Mouse (Mus musculus) hindbrain, embryonic 15.5 days (tissue): ENCODE results near the gene Angptl3. TPM values are rescaled to one million over a fixed set of nuclear protein-coding genes. Genes with fewer than 3 reads are reported as not detected.

ENCODE experiments used
- ATAC-seq: fragments of 200-750 bp; cut with Nextera tagmentation; 2 replicates; pipeline ENCODE4 v1.8.0; 2017; ENCODE audit warnings: low read depth, moderate number of reproducible peaks, moderate TSS enrichment; ENCODE audit not compliant: low FRiP score
- H3K27ac ChIP-seq: fragments of 300-500 bp; sonication (generic); replicated peaks from 2 replicates; pipeline ENCODE4 v1.5.1; 2015; ENCODE audit warnings: mild to moderate bottlenecking, inconsistent platforms
- H3K27me3 ChIP-seq: fragments of 300-500 bp; sonication (generic); 2 replicates; pipeline ENCODE4 v1.6.1; 2015; ENCODE audit warnings: control low read depth, inconsistent platforms
- H3K36me3 ChIP-seq: fragments of 300-500 bp; sonication (generic); 2 replicates; pipeline ENCODE4 v1.6.1; 2015; ENCODE audit warnings: control low read depth, inconsistent platforms
- H3K4me1 ChIP-seq: fragments of 300-500 bp; sonication (generic); replicated peaks from 2 replicates; pipeline ENCODE4 v1.6.1; 2015; ENCODE audit warnings: control low read depth, inconsistent platforms
- H3K4me2 ChIP-seq: fragments of 300-500 bp; sonication (generic); 2 replicates; pipeline ENCODE4 v1.6.1; 2015; ENCODE audit warnings: moderate library complexity, mild to moderate bottlenecking, inconsistent platforms
- H3K4me3 ChIP-seq: fragments of 300-500 bp; sonication (generic); 2 replicates; pipeline ENCODE4 v1.5.1; 2015; ENCODE audit warnings: mild to moderate bottlenecking, inconsistent platforms
- H3K9ac ChIP-seq: fragments of 300-500 bp; sonication (generic); 2 replicates; pipeline ENCODE4 v1.6.1; 2015; ENCODE audit warnings: inconsistent platforms
- H3K9me3 ChIP-seq: fragments of 300-500 bp; sonication (generic); 2 replicates; pipeline ENCODE4 v1.6.1; 2016; ENCODE audit warnings: control low read depth, inconsistent platforms
- WGBS: fragments of 180-500 bp; shearing (Covaris S2); methylation state at CpG from one replicate; pipeline ENCODE4 v1.1.7; 2015; 5-methylcytosine and 5-hydroxymethylcytosine counted together
- polyA plus RNA-seq: library from polyadenylated mRNA; unstranded; fragments of >200 nt; fragmentation: Nextera tagmentation; extraction: Ambion mirVana; gene quantifications from 2 replicates; pipeline ENCODE4 v1.2.1, GENCODE M21; 2015

The Angptl3 gene
- 1.2 and 1.4 TPM in 2 replicates for polyA plus RNA-seq

DNA sequence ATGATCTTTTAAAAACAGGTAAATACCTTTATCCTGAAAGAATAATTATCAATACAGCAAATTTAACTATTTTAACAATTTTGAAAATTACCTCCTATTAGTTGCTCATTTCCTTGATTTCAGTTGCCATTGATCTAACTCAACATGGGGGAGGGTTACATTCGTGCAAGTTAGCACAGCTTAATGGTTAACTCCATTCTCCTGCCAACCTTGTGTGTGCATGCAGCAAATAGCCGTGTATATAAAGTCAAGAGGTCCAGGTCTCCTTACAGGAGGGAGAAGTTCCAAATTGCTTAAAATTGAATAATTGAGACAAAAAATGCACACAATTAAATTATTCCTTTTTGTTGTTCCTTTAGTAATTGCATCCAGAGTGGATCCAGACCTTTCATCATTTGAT lies at the start of gene Angptl3:
TSS of gene Angptl3 (plus strand) at position 269 of the 400 bp plus-strand sequence.
- no peaks in the 10 kb centered on the region for H3K9me3 ChIP-seq
- H3K9ac ChIP-seq, result no peak within 1 kb of the TSS
- no peaks in the 10 kb centered on the region for H3K36me3 ChIP-seq
- H3K27me3 ChIP-seq, result no peaks in the 10 kb centered on the region
- no peak within 1 kb of the TSS for H3K4me2 ChIP-seq
- 57% methylated on average over 2 of the region's 2 CpGs for WGBS
- H3K4me3 ChIP-seq, result no peak within 1 kb of the TSS
- no peak for ATAC-seq
- H3K27ac ChIP-seq, result no peak within 1 kb of the TSS
- H3K4me1 ChIP-seq, result no peaks in the 10 kb centered on the region

DNA sequence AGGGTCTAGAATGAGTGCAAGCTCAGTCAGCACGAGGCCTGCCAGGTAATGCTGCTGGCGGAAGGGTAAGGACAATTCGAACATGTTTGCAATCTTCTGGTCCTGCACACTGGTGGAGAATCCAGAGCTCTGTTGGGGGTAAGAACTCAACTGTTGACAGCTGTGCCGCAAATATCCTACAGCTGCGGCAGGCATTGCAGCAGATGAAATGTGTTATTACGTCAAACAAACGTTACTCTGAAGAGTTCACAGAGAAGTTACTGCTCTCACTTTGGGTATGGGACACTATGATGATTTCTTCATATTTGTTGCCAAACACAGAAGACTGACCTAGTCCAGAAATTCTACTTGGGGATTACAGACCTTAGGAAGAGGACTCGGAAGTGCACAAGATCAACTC lies 46.1 kb upstream of the Angptl3 start:
- no peak overlapping the region for H3K4me2 ChIP-seq
- H3K27ac ChIP-seq, result no peak overlapping the region
- H3K4me1 ChIP-seq, result no peaks in the 10 kb centered on the region
- no peak overlapping the region for H3K4me3 ChIP-seq
- no peaks in the 10 kb centered on the region for H3K27me3 ChIP-seq
- no peak for ATAC-seq
- no peaks in the 10 kb centered on the region for H3K9me3 ChIP-seq
- no peak overlapping the region for H3K9ac ChIP-seq
- peaks cover 46% of the 10 kb centered on the region for H3K36me3 ChIP-seq
- WGBS, result 92% methylated on average over 8 of the region's 8 CpGs

DNA sequence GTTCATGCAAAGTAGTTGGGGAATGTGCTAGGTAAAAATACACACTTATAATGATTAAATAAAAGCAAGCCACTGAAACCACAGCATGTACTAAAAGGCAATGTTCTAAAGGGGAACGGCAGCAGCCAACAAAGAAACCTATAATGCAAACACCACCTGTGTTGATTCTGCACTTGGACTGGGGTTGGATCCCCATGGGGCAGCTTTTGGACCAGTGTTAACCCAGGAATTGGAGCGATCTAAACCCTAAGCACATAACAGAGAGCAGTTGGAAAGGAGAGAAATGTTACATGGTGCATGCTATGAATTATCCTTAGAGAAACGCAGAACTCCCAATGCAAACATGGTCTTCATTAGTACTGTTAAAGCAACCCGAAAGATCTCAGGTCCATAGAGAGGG lies 37.3 kb upstream of the Angptl3 start:
- Histone ChIP-seq H3K4me2 (no peak overlapping the region), H3K4me1 (no peaks in the 10 kb centered on the region), H3K9ac (no peak overlapping the region), H3K27ac (no peak overlapping the region), H3K4me3 (no peak overlapping the region), H3K27me3 (no peaks in the 10 kb centered on the region), H3K9me3 (no peaks in the 10 kb centered on the region), H3K36me3 (peaks cover 14% of the 10 kb centered on the region)
- 92% methylated on average over 4 of the region's 4 CpGs for WGBS
- ATAC-seq, result no peak

DNA sequence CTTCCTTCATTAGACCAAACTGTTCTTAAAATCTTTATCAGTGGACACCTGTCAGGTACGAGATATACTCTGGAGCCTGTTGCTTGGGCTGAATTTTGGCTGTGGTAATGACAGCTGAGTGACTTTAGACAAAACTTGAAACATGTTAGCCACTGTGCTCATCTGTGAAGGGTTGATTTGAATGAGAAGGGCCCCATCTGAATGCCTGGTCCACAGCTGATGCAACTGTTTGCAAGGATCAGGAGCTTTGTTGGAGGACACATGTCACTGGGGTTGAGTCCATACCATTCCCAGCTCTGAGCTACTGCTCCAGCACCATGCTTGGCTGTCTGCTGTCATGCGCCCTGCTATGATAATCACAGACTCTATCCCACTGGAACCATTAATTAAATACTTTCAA lies 25.2 kb upstream of the Angptl3 start:
- Histone ChIP-seq H3K4me2 (no peak overlapping the region), H3K4me1 (no peaks in the 10 kb centered on the region), H3K36me3 (peaks cover 32% of the 10 kb centered on the region), H3K27ac (no peak overlapping the region), H3K27me3 (no peaks in the 10 kb centered on the region), H3K4me3 (no peak overlapping the region), H3K9ac (no peak overlapping the region), H3K9me3 (no peaks in the 10 kb centered on the region)
- ATAC-seq, result no peak
- 91% methylated on average over 2 of the region's 2 CpGs for WGBS

DNA sequence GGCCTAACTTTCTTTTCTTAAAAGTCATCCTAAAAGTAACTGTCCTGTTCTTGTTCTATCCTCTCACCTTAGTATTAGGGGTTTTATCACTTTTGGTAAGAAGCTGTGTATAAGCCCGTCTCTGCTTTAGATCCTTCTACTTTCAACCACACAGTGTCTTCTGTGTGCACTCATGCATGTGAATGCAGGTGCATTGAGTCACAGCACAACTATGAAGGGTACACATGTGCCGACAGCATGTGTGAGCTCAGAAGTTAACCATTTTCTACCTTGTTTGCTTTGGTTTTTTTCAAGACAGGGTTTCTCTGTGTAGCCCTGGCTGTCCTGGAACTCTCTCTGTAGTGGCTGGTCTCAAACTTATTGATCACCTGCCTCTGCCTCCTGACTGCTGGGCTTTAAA lies 24.4 kb upstream of the Angptl3 start:
- Histone ChIP-seq H3K27ac (no peak overlapping the region), H3K9me3 (no peaks in the 10 kb centered on the region), H3K36me3 (peaks cover 36% of the 10 kb centered on the region), H3K4me1 (no peaks in the 10 kb centered on the region), H3K9ac (no peak overlapping the region), H3K27me3 (no peaks in the 10 kb centered on the region), H3K4me2 (no peak overlapping the region), H3K4me3 (no peak overlapping the region)
- no peak for ATAC-seq
- 81% methylated on average over 2 of the region's 2 CpGs for WGBS

DNA sequence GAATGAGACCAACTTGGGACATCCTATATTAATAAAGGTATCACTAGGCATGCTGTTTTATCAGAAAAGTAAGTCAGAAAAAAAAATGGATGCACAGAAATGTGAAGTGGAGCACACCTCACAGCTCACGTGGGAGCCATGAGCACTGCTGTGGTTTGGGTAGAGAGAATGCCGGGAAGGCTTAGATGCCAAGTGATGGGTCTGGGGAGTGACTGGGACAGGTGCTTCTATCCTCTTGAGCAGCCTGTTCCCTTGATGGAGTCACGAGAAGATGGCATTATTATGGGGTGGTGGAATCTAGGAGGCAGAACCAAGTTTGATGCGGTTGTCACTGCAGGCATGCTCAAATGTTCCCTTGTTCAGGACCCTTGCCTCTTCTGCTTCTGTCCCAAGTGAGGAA lies 19.7 kb upstream of the Angptl3 start:
- ATAC-seq, result no peak
- H3K27ac ChIP-seq, result no peak overlapping the region
- WGBS, result 86% methylated on average over 4 of the region's 4 CpGs
- H3K4me2 ChIP-seq, result no peak overlapping the region
- no peak overlapping the region for H3K4me3 ChIP-seq
- H3K9me3 ChIP-seq, result no peaks in the 10 kb centered on the region
- peaks cover 49% of the 10 kb centered on the region for H3K36me3 ChIP-seq
- H3K27me3 ChIP-seq, result no peaks in the 10 kb centered on the region
- no peak overlapping the region for H3K9ac ChIP-seq
- no peaks in the 10 kb centered on the region for H3K4me1 ChIP-seq

DNA sequence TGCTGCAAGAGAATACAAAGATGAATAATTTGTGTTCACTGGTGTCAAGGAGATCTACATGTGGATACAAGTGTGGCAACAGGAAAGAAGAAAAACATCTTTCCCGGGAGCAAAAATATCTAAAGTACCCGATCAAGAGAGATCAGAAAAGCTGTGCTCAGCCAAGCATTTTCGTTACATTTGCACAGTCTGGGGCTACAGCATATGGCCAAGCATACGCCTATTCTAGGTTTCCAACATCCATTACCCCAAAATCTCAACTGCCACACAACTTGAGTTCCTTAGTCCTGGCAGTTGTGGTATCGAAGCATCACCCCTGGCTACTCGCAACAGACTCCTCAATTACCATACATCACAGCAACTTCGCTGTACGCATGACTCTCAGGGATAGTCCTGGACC lies 8.5 kb upstream of the Angptl3 start:
- WGBS, result 92% methylated on average over 8 of the region's 8 CpGs
- H3K4me3 ChIP-seq, result no peak overlapping the region
- H3K27me3 ChIP-seq, result no peaks in the 10 kb centered on the region
- H3K4me1 ChIP-seq, result no peaks in the 10 kb centered on the region
- ATAC-seq, result no peak
- no peak overlapping the region for H3K4me2 ChIP-seq
- peaks cover 7% of the 10 kb centered on the region; the same call in 1 of the 2 replicates for H3K36me3 ChIP-seq
- no peak overlapping the region for H3K9ac ChIP-seq
- H3K27ac ChIP-seq, result no peak overlapping the region
- no peaks in the 10 kb centered on the region for H3K9me3 ChIP-seq

DNA sequence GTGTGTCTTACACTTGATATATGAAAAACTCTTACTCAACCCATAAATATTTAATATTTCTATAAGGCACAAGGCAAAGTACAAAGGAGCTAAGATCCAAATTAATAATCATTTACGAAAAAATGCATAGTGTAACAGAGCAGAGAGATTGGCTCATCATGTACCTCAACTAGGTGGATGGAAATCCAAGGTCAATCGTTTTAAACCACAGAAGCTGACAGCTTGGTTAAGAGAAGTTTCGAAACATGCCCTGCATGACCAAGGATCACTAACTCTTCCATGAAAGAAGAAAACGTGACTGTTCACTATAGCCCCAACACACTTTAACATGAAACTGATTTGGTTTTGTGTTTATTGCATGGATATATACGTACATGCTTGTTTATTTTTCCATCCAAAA lies 2.4 kb upstream of the Angptl3 start:
- Histone ChIP-seq H3K9ac (no peak overlapping the region), H3K9me3 (no peaks in the 10 kb centered on the region), H3K27ac (no peak overlapping the region), H3K36me3 (no peaks in the 10 kb centered on the region), H3K27me3 (no peaks in the 10 kb centered on the region), H3K4me2 (no peak overlapping the region), H3K4me3 (no peak overlapping the region), H3K4me1 (no peaks in the 10 kb centered on the region)
- ATAC-seq, result no peak
- 92% methylated on average over 5 of the region's 5 CpGs for WGBS

DNA sequence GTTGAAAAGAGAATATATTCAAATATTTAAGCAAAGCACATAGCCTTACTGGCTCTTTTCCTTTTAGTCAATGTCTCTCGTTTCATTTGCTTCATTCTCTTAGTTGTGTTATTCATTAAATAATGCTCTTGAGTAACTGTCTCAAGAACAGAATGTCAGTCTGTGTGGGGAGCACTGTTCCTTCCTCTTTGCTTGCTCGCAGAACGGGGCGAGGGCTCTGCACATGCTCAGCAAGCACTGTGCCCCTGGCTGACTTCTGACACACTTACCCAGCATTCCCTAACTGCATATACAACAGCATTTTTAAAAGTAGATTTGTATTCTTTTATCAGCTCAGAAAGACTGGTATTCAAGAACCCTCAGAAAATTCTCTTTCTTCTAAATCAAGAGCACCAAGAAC lies 2.2 kb downstream of the Angptl3 start:
- Histone ChIP-seq H3K9ac (no peak overlapping the region), H3K4me2 (no peak overlapping the region), H3K27ac (no peak overlapping the region), H3K36me3 (no peaks in the 10 kb centered on the region), H3K27me3 (no peaks in the 10 kb centered on the region), H3K4me3 (no peak overlapping the region), H3K4me1 (no peaks in the 10 kb centered on the region), H3K9me3 (no peaks in the 10 kb centered on the region)
- WGBS, result 78% methylated on average over 4 of the region's 4 CpGs
- no peak for ATAC-seq

DNA sequence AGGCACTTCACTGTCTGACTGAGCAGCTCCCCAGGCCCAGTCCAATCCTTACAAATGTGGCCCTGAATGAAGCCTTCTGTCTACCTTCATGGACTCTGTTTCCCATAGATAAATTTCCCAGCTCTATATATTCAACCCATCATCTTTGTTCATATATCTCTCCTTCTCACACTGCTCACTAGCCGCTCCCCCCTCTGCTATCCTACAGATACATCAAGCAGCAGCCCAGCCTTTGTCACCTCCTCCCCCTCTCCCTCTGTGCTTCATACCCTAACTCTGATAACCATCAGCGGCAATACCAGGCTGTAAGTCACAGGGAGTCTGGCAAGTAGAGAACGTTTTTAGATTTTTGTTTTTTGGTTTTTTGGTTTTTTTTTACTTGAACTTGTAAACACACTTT lies 14.1 kb downstream of the Angptl3 start:
- H3K36me3 ChIP-seq, result peaks cover 36% of the 10 kb centered on the region
- no peaks in the 10 kb centered on the region for H3K9me3 ChIP-seq
- no peak for ATAC-seq
- H3K4me3 ChIP-seq, result no peak overlapping the region
- H3K27me3 ChIP-seq, result no peaks in the 10 kb centered on the region
- H3K4me1 ChIP-seq, result no peaks in the 10 kb centered on the region
- no peak overlapping the region for H3K27ac ChIP-seq
- no peak overlapping the region for H3K9ac ChIP-seq
- WGBS, result 88% methylated on average over 3 of the region's 3 CpGs
- no peak overlapping the region for H3K4me2 ChIP-seq

DNA sequence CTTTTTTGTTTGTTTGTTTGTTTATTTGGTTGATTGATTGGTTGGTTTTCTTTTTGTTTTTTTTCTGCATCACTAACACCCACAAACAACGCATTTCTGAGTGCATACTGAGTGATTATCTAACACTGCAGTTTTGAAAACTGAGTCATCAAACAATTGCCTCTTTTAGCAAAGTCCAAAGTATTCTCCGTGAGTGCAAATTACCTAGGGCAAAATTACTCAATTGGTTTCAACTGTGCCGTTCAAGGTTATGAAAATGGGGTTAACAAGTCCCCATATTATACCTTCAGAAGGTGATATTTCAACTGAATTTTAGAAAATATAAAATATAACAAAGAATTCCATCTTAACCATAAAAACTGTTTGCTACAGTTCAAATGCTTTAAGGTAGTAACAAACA lies 15.7 kb downstream of the Angptl3 start:
- Histone ChIP-seq H3K4me1 (no peaks in the 10 kb centered on the region), H3K27ac (no peak overlapping the region), H3K9me3 (no peaks in the 10 kb centered on the region), H3K4me3 (no peak overlapping the region), H3K9ac (no peak overlapping the region), H3K36me3 (peaks cover 30% of the 10 kb centered on the region), H3K27me3 (no peaks in the 10 kb centered on the region), H3K4me2 (no peak overlapping the region)
- WGBS, result 78% methylated on average over 3 of the region's 3 CpGs
- ATAC-seq, result no peak

DNA sequence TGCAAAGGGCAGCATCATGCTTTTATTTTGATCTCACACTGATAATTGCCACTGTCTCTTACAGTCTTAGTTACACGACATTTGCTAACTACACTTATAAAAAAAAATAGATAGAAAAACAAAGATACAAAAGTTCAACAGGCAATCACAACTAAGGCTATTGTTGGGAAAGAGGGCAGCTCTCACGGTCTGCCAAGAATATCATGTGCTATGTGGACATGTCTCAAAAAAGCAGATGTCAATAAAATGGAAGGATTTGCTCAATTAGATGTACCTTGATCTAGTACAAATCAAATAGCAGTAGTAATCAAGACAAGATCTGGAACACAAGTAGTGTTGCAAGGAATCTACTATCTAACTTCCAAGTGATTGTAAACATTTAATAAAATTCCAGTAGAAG lies 17.8 kb downstream of the Angptl3 start:
- no peak overlapping the region for H3K9ac ChIP-seq
- no peaks in the 10 kb centered on the region for H3K27me3 ChIP-seq
- no peak overlapping the region for H3K4me2 ChIP-seq
- no peaks in the 10 kb centered on the region for H3K4me1 ChIP-seq
- ATAC-seq, result no peak
- WGBS, result 93% methylated on average over 2 of the region's 2 CpGs
- no peak overlapping the region for H3K4me3 ChIP-seq
- H3K27ac ChIP-seq, result no peak overlapping the region
- H3K36me3 ChIP-seq, result peaks cover 22% of the 10 kb centered on the region
- no peaks in the 10 kb centered on the region for H3K9me3 ChIP-seq

DNA sequence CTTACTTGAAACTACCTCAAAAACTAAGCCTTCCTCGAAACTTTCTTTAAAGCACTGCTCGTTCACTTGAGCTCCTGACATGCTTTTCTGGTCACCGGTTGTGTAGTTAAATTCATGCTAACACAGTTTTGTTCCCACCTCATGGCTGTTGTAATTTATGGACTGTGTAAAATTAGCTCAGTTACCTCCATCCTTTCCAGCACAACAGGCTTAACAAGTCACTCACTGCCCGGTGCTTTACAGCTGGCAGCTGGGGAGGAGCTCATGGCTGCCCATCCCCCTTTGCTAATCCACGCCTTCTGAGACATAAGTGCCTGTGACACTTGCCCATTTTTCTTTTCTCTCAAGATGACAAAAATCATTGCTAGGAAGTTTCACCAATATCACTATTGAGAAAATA lies 33.8 kb downstream of the Angptl3 start:
- Histone ChIP-seq H3K9ac (no peak overlapping the region), H3K27ac (no peak overlapping the region), H3K36me3 (peaks cover 24% of the 10 kb centered on the region), H3K4me3 (no peak overlapping the region), H3K4me2 (no peak overlapping the region), H3K27me3 (no peaks in the 10 kb centered on the region), H3K9me3 (no peaks in the 10 kb centered on the region), H3K4me1 (no peaks in the 10 kb centered on the region)
- ATAC-seq, result no peak
- 56% methylated on average over 5 of the region's 5 CpGs for WGBS
